In the genomic region with DNA sequence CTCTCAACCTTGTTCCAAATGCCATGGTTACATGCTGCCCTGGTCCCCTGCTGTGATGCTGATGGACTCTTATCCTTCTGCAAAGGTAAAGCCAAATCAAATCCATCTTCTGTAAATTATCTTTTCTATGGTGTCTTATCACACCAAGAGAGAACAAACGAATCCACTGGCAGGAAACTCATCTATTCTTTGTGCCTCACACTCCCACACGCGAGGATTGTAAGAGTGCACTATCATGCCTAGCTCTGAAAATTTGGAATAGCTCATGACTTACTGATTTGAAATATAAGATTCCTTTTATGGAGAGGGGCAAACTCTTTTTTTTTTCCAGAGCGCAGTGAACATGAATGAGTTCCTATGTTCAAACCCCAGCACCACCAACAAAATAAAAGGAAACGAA, we compare ENCODE assay signal across 14 mouse cellular contexts.
DNase-seq lines count a peak whose midpoint lies in the region.
"Had no signal": no experiment of that assay in that cellular context is flagged by ENCODE, and none has a peak within 500 bp of the region (broad histone marks: within the 10 kb centered on the region; RNA-seq: fewer than 3 reads in every experiment).

No protein-coding gene starts in this region.

- DNase-seq in cerebellum, postnatal 10 days: peak; percentile 4 to 5
- no peak for DNase-seq in cerebellum, adult 9-10 months
- DNase-seq in left cerebral cortex, adult 18-20 months (ENCODE audit: low spot score in 2 of 2): peak; percentile 3 to 10
- no peak for DNase-seq in left cerebral cortex, adult 8-10 months (ENCODE audit: low spot score in 2 of 2)
- peak; percentile 12 for DNase-seq in R1 (ENCODE audit: low read depth, low spot score)
- no peak for DNase-seq in liver
- DNase-seq: adrenal gland, adult 2 months; adrenal gland, postnatal 10 days; adrenal gland, postnatal 25 days; B cell, adult 2 months; cerebellum, adult 11-12 months; cerebellum, adult 2 months; cerebellum, adult 9-11 months; forebrain, postnatal 0 days had no signal

Comparison
In these comparisons a context has a peak if more than half of its experiments do, and no peak if none do; other contexts are left out.
1. DNase-seq: peak in cerebellum, postnatal 10 days (2 of 2), left cerebral cortex, adult 18-20 months (2 of 2) and R1 (single experiment); none in cerebellum, adult 9-10 months (single experiment), left cerebral cortex, adult 8-10 months (0 of 2) and liver (single experiment).